Mouse (Mus musculus) MEL (cell line): ENCODE data around the gene Pla2g2f. TPM values are rescaled to one million over a fixed set of nuclear protein-coding genes. Genes with fewer than 3 reads are reported as not detected.

ENCODE experiments used
- DNase-seq: peaks from one replicate; pipeline ENCODE4 v3.0.0; 2011; ENCODE audit warnings: low read depth, low spot score
- H3K27ac ChIP-seq: 2 replicates; pipeline ENCODE4 v1.5.1; 2012; ENCODE audit warnings: low read depth, mild to moderate bottlenecking, control low read depth, low read length, moderate library complexity; ENCODE audit not compliant: control insufficient read depth
- H3K27me3 ChIP-seq, 2 experiments: fragments of 150-350 bp in 1 of 2; sonication (generic) in 1 of 2; 2 replicates each; pipeline ENCODE4 v1.6.1; 2012; ENCODE audit warnings: low read length in 2 of 2, mild to moderate bottlenecking in 2 of 2, improper control_type of control experiment in 1 of 2, moderate library complexity in 1 of 2; ENCODE audit not compliant: insufficient read depth in 2 of 2, control insufficient read depth in 1 of 2
- H3K36me3 ChIP-seq, 2 experiments: 2 replicates each; pipeline ENCODE4 v1.6.1; 2012 to 2014; ENCODE audit warnings: low read length in 2 of 2, improper control_type of control experiment in 1 of 2, inconsistent platforms in 1 of 2, mild to moderate bottlenecking in 1 of 2; ENCODE audit not compliant: insufficient read depth in 2 of 2, control insufficient read depth in 1 of 2
- H3K4me1 ChIP-seq, 2 experiments: fragments of 150-350 bp in 1 of 2; sonication (generic) in 1 of 2; 2 replicates each; pipeline ENCODE4 v1.6.1; 2012; ENCODE audit warnings: low read length in 2 of 2, improper control_type of control experiment in 1 of 2, mild to moderate bottlenecking in 1 of 2; ENCODE audit not compliant: insufficient read depth in 2 of 2, control insufficient read depth in 1 of 2
- H3K4me3 ChIP-seq, 2 experiments: fragments of 150-350 bp in 1 of 2; sonication (generic) in 1 of 2; 2 replicates each; pipeline ENCODE4 v1.5.1; 2012; ENCODE audit warnings: low read depth in 2 of 2, low read length in 2 of 2, mild to moderate bottlenecking in 2 of 2, moderate library complexity in 2 of 2, control low read depth in 1 of 2, improper control_type of control experiment in 1 of 2; ENCODE audit not compliant: control insufficient read depth in 1 of 2, insufficient read depth in 1 of 2
- H3K79me2 ChIP-seq: 2 replicates; pipeline ENCODE4 v1.6.1; 2012; ENCODE audit warnings: mild to moderate bottlenecking, low read length, moderate library complexity; ENCODE audit not compliant: control insufficient read depth, poor library complexity, insufficient read depth
- H3K9ac ChIP-seq: 2 replicates; pipeline ENCODE4 v1.6.1; 2012; ENCODE audit warnings: low read depth, mild to moderate bottlenecking, control low read depth, low read length, moderate library complexity; ENCODE audit not compliant: control insufficient read depth, poor library complexity, severe bottlenecking
- H3K9me3 ChIP-seq: fragments of 150-350 bp; sonication (generic); replicated peaks from 2 replicates; pipeline ENCODE4 v1.6.1; 2012; ENCODE audit warnings: mild to moderate bottlenecking, low read length, improper control_type of control experiment, moderate library complexity; ENCODE audit not compliant: insufficient read depth
- BHLHE40 ChIP-seq: IDR thresholded peaks from 2 replicates; pipeline ENCODE4 v1.6.1; 2012; ENCODE audit warnings: low read depth, mild to moderate bottlenecking, inconsistent platforms, low read length, improper control_type of control experiment, borderline replicate concordance
- CHD1 ChIP-seq: IDR thresholded peaks from 2 replicates; pipeline ENCODE4 v1.6.1; 2012; ENCODE audit warnings: low read depth, mild to moderate bottlenecking, inconsistent platforms, low read length, improper control_type of control experiment
- E2F4 ChIP-seq: IDR thresholded peaks from 2 replicates; pipeline ENCODE4 v1.6.1; 2011; ENCODE audit warnings: low read depth, low read length, improper control_type of control experiment, borderline replicate concordance
- ELF1 ChIP-seq: IDR thresholded peaks from 2 replicates; pipeline ENCODE4 v1.6.1; 2014; ENCODE audit warnings: low read depth, mild to moderate bottlenecking, inconsistent platforms, low read length, improper control_type of control experiment, moderate library complexity
- EP300 ChIP-seq, 2 experiments: IDR thresholded peaks; 2 replicates each; pipeline ENCODE4 v1.6.1; 2011; ENCODE audit warnings: improper control_type of control experiment in 2 of 2, low read length in 2 of 2, low read depth in 1 of 2, mild to moderate bottlenecking in 1 of 2
- ETS1 ChIP-seq: IDR thresholded peaks from 2 replicates; pipeline ENCODE4 v1.6.1; 2012; ENCODE audit warnings: low read depth, mild to moderate bottlenecking, inconsistent platforms, low read length, improper control_type of control experiment, moderate library complexity
- GATA1 ChIP-seq: IDR thresholded peaks from 2 replicates; pipeline ENCODE4 v1.6.1; 2011; ENCODE audit warnings: low read depth, low read length, improper control_type of control experiment
- HCFC1 ChIP-seq: IDR thresholded peaks from 2 replicates; pipeline ENCODE4 v1.6.1; 2012; ENCODE audit warnings: low read depth, mild to moderate bottlenecking, inconsistent platforms, low read length, improper control_type of control experiment, moderate library complexity
- JUND ChIP-seq: IDR thresholded peaks from 2 replicates; pipeline ENCODE4 v1.6.1; 2011; ENCODE audit warnings: low read depth, mild to moderate bottlenecking, improper control_type of control experiment, low read length
- KAT2A ChIP-seq: conservative IDR thresholded peaks from 2 replicates; pipeline ENCODE4 v1.6.1; 2012; ENCODE audit warnings: low read depth, low read length, improper control_type of control experiment, inconsistent platforms
- MAX ChIP-seq: IDR thresholded peaks from 2 replicates; pipeline ENCODE4 v1.6.1; 2011; ENCODE audit warnings: low read length, improper control_type of control experiment
- MEF2A ChIP-seq: IDR thresholded peaks from 2 replicates; pipeline ENCODE4 v1.6.1; 2014; ENCODE audit warnings: low read depth, mild to moderate bottlenecking, inconsistent platforms, low read length, improper control_type of control experiment; ENCODE audit not compliant: poor library complexity, insufficient replicate concordance, severe bottlenecking; ENCODE audit errors: extremely low read depth
- MXI1 ChIP-seq: IDR thresholded peaks from 2 replicates; pipeline ENCODE4 v1.6.1; 2011; ENCODE audit warnings: mild to moderate bottlenecking, low read depth, low read length, improper control_type of control experiment
- MYB ChIP-seq: IDR thresholded peaks from 2 replicates; pipeline ENCODE4 v1.6.1; 2011; ENCODE audit warnings: mild to moderate bottlenecking, low read depth, low read length, improper control_type of control experiment
- MYC ChIP-seq: IDR thresholded peaks from 2 replicates; pipeline ENCODE4 v1.6.1; 2011; ENCODE audit warnings: low read depth, mild to moderate bottlenecking, low read length, improper control_type of control experiment, moderate library complexity
- NELFE ChIP-seq: IDR thresholded peaks from 2 replicates; pipeline ENCODE4 v1.6.1; 2011; ENCODE audit warnings: low read depth, low read length, improper control_type of control experiment
- NRF1 ChIP-seq: IDR thresholded peaks from 2 replicates; pipeline ENCODE4 v1.6.1; 2014; ENCODE audit warnings: low read depth, mild to moderate bottlenecking, inconsistent platforms, low read length, improper control_type of control experiment, moderate library complexity; ENCODE audit not compliant: poor library complexity, insufficient read depth, severe bottlenecking
- POLR2A ChIP-seq, 2 experiments: IDR thresholded peaks; 2 replicates each; pipeline ENCODE4 v1.6.1; 2011 to 2012; ENCODE audit warnings: low read length in 2 of 2, mild to moderate bottlenecking in 2 of 2, control low read depth in 1 of 2, improper control_type of control experiment in 1 of 2, low read depth in 1 of 2, moderate library complexity in 1 of 2; ENCODE audit not compliant: control insufficient read depth in 1 of 2, insufficient read depth in 1 of 2, poor library complexity in 1 of 2
- POLR2AphosphoS2 ChIP-seq: IDR thresholded peaks from 2 replicates; pipeline ENCODE4 v1.6.1; 2011; ENCODE audit warnings: low read length, improper control_type of control experiment
- POLR2AphosphoS5 ChIP-seq: IDR thresholded peaks from 2 replicates; pipeline ENCODE4 v1.6.1; 2012; ENCODE audit warnings: low read depth, borderline replicate concordance, mild to moderate bottlenecking, inconsistent platforms, low read length, moderate library complexity, mixed read lengths
- RAD21 ChIP-seq: IDR thresholded peaks from 2 replicates; pipeline ENCODE4 v1.6.1; 2011; ENCODE audit warnings: mild to moderate bottlenecking, low read depth, low read length, improper control_type of control experiment
- RCOR1 ChIP-seq: IDR thresholded peaks from 2 replicates; pipeline ENCODE4 v1.6.1; 2012; ENCODE audit warnings: low read depth, mild to moderate bottlenecking, inconsistent platforms, low read length, improper control_type of control experiment
- SIN3A ChIP-seq: IDR thresholded peaks from 2 replicates; pipeline ENCODE4 v1.6.1; 2012; ENCODE audit warnings: low read length, improper control_type of control experiment, inconsistent platforms
- SMC3 ChIP-seq: IDR thresholded peaks from 2 replicates; pipeline ENCODE4 v1.6.1; 2011; ENCODE audit warnings: low read depth, low read length, improper control_type of control experiment
- TAL1 ChIP-seq: IDR thresholded peaks from 2 replicates; pipeline ENCODE4 v1.6.1; 2012; ENCODE audit warnings: mild to moderate bottlenecking, inconsistent platforms, low read length, moderate library complexity, mixed read lengths
- USF2 ChIP-seq, 2 experiments: IDR thresholded peaks; 2 replicates each; pipeline ENCODE4 v1.6.1; 2011 to 2012; ENCODE audit warnings: improper control_type of control experiment in 2 of 2, low read length in 2 of 2, borderline replicate concordance in 1 of 2, inconsistent platforms in 1 of 2, low read depth in 1 of 2, mild to moderate bottlenecking in 1 of 2; ENCODE audit not compliant: insufficient read depth in 1 of 2
- ZKSCAN1 ChIP-seq: IDR thresholded peaks from 2 replicates; pipeline ENCODE4 v1.6.1; 2012; ENCODE audit warnings: low read depth, mild to moderate bottlenecking, inconsistent platforms, low read length, improper control_type of control experiment, moderate library complexity
- ZNF384 ChIP-seq: IDR thresholded peaks from 2 replicates; pipeline ENCODE4 v1.6.1; 2012; ENCODE audit warnings: low read depth, mild to moderate bottlenecking, inconsistent platforms, low read length, improper control_type of control experiment
- polyA plus RNA-seq, 2 experiments: library from polyadenylated mRNA; stranded (reverse) in 1 of 2; unstranded in 1 of 2; fragments of >175 nt in 1 of 2; fragments of >200 nt in 1 of 2; gene quantifications; 2 replicates each; pipeline versions ENCODE4 v1.2.1 to v1.2.4; 2012; ENCODE audit warnings: low replicate concordance in 2 of 2, low read depth in 1 of 2; ENCODE audit not compliant: insufficient read length in 2 of 2, insufficient read depth in 1 of 2, missing spikeins in 1 of 2
- total RNA-seq: library from RNA; depleted of rRNA; stranded (reverse); fragments of 300-350 nt; gene quantifications from 2 replicates; pipeline ENCODE4 v1.2.3, GENCODE M21; 2012

The Pla2g2f gene
- total and polyA plus RNA-seq, 3 experiments: not detected

DNA sequence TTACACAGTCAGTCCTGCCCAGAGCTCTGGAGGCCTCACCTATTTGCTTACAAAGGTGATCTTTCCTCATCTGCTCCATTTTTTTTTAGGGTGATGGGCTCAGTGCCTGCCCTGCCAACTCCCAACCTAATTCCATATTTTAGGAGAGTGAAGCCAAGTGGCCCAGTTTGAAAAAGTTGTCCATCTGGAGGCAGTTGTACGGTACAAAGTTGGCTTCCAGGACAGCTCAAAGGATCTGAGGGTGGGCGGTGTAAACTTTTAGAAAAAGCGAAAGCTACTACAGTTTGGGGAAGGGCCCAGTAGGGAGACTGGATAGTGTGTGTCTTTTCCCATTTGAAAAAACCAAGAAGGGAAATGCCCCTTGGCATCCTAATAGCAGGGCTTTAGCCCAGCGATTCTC, 22.6 kb downstream of the Pla2g2f start:
- Histone ChIP-seq H3K36me3 (no peaks in the 10 kb centered on the region), H3K4me1 (no peaks in the 10 kb centered on the region), H3K9me3 (no peaks in the 10 kb centered on the region), H3K27me3 (no peaks in the 10 kb centered on the region), H3K4me3 (no peak overlapping the region), H3K79me2 (no peaks in the 10 kb centered on the region), H3K27ac (no peak overlapping the region), H3K9ac (no peak overlapping the region)
- no peak for TF ChIP-seq RAD21
- no peak for TF ChIP-seq CHD1
- no peak for TF ChIP-seq SIN3A
- no peak for TF ChIP-seq ZNF384
- TF ChIP-seq NELFE: no peak
- no peak for TF ChIP-seq SMC3
- no peak for TF ChIP-seq MXI1
- no peak for TF ChIP-seq ELF1
- TF ChIP-seq MYB: no peak
- no peak for TF ChIP-seq E2F4
- TF ChIP-seq USF2 (IDR thresholded peaks at IDR 0.05; ENCODE audit: borderline replicate concordance in 1 of 2, insufficient read depth in 1 of 2, low read depth in 1 of 2, low read length in 2 of 2): no peak
- no peak for TF ChIP-seq ZKSCAN1
- TF ChIP-seq JUND: no peak
- no peak for TF ChIP-seq MYC
- TF ChIP-seq GATA1: no peak
- TF ChIP-seq MAX: no peak
- no peak for TF ChIP-seq MEF2A
- no peak for TF ChIP-seq POLR2AphosphoS2
- TF ChIP-seq HCFC1: no peak
- no peak for TF ChIP-seq BHLHE40
- DNase-seq: no peak

DNA sequence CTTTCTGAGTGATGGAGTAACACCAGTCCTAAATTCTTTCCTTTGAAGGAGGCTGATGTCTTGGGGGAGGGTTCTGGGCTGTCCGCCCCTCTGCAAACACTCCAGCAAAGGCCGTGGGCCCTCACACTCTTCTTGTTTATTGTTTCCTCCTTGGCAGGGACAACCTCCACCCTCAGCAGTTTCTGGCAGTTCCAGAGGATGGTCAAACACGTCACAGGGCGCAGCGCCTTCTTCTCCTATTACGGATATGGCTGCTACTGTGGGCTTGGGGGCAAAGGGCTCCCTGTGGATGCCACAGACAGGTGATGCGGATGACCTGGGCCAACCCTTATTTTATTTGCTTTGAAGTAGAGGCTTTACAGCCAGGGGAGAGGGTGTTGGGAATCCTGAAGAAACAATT, 23.3 kb downstream of the Pla2g2f start:
- no peaks in the 10 kb centered on the region for H3K79me2 ChIP-seq
- H3K4me3 ChIP-seq: no peak overlapping the region
- H3K9me3 ChIP-seq: no peaks in the 10 kb centered on the region
- DNase-seq: no peak
- TF ChIP-seq EP300 (IDR thresholded peaks at IDR 0.05; ENCODE audit: low read depth in 1 of 2, low read length in 2 of 2) (no peak), NRF1 (no peak), BHLHE40 (no peak), MXI1 (no peak), NELFE (no peak), HCFC1 (no peak), POLR2AphosphoS2 (no peak), ETS1 (no peak), CHD1 (no peak), ZNF384 (no peak), KAT2A (no peak), POLR2A (IDR thresholded peaks at IDR 0.05; ENCODE audit: control insufficient read depth in 1 of 2, insufficient read depth in 1 of 2, low read depth in 1 of 2, low read length in 2 of 2, poor library complexity in 1 of 2) (no peak), TAL1 (no peak), ZKSCAN1 (no peak), POLR2AphosphoS5 (no peak), USF2 (IDR thresholded peaks at IDR 0.05; ENCODE audit: borderline replicate concordance in 1 of 2, insufficient read depth in 1 of 2, low read depth in 1 of 2, low read length in 2 of 2) (no peak), RCOR1 (no peak), SMC3 (no peak)
- TF ChIP-seq, all 39 proteins: peak for 0
- H3K9ac ChIP-seq: no peak overlapping the region
- H3K27me3 ChIP-seq: no peaks in the 10 kb centered on the region
- no peaks in the 10 kb centered on the region for H3K36me3 ChIP-seq
- H3K4me1 ChIP-seq: no peaks in the 10 kb centered on the region
- no peak overlapping the region for H3K27ac ChIP-seq
